Mouse (Mus musculus) gastrocnemius, postnatal 25 days (tissue): ENCODE measurements around the gene Dnajb12. TPM values are rescaled to one million over a fixed set of nuclear protein-coding genes. Genes with fewer than 3 reads are reported as not detected.

Experiments used
- DNase-seq: peaks from one replicate; pipeline ENCODE4 v3.0.0; 2022
- long read RNA-seq, 2 experiments: library from polyadenylated mRNA; stranded (forward); transcript quantifications; one replicate each; pipeline ENCODE4 v2.0.0; 2021
- total RNA-seq, 2 experiments: library from RNA; stranded (reverse); gene quantifications; 1 replicate in 1 of 2; 2 replicates in 1 of 2; pipeline ENCODE4 v1.2.3; 2021

Gene Dnajb12
- total RNA-seq, result 10 to 100 TPM; 49.4 to 49.8 TPM
- long read RNA-seq, experiment 1, transcript Dnajb12-205 (9 exons, 3,041 nt), result major isoform, 19 of 74 reads
- long read RNA-seq, experiment 1, transcript Dnajb12-201 (9 exons, 2,238 nt), result minor isoform, 9 of 74 reads
- long read RNA-seq, experiment 1, transcript Dnajb12-204 (9 exons, 3,070 nt), result minor isoform, 11 of 74 reads
- long read RNA-seq, experiment 1, partial matches to known transcripts, result 30 of 74 reads
- long read RNA-seq, experiment 1, other reads (novel, unspliced or antisense), result 5 of 74 reads
- long read RNA-seq, experiment 2, transcript Dnajb12-205 (9 exons, 3,041 nt), result major isoform, 38 of 125 reads
- long read RNA-seq, experiment 2, transcript Dnajb12-204 (9 exons, 3,070 nt), result minor isoform, 34 of 125 reads
- long read RNA-seq, experiment 2, transcript Dnajb12-201 (9 exons, 2,238 nt), result minor isoform, 16 of 125 reads
- long read RNA-seq, experiment 2, partial matches to known transcripts, result 9 of 125 reads
- long read RNA-seq, experiment 2, other reads (novel, unspliced or antisense), result 28 of 125 reads

GRCm38 (mm10) chr10:59879255-59880028, at the start of gene Dnajb12:
TSS of gene Dnajb12 (plus strand) at chr10:59879556.
- DNase-seq, result peak; percentile 93

DNA sequence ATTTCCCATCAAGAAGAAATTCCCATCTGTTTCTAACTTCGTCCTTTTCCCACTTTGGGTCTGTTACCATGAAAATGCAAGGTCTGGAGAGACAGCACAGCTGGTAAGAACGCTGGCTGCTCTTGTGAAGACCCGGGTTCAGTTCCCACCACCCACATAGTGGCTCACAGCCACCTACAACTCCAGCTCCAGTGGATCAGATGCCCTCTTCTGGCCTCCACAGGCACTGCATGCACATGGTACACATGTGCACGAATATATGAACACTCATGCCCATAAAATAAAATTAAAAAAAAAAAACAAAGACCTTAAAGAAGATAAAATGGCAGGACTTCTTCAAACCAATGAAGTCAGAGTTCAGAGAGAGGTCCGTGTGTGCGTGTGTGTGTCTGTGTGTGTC, 49.5 kb upstream of the Dnajb12 start:
- no peak for DNase-seq

- no peak for DNase-seq
Measured at GRCm38 (mm10) chr10:59831950-59832349, 47.4 kb upstream of the Dnajb12 start.

- DNase-seq, result no peak
Measured at GRCm38 (mm10) chr10:59835301-59836155, 43.8 kb upstream of the Dnajb12 start.

DNA sequence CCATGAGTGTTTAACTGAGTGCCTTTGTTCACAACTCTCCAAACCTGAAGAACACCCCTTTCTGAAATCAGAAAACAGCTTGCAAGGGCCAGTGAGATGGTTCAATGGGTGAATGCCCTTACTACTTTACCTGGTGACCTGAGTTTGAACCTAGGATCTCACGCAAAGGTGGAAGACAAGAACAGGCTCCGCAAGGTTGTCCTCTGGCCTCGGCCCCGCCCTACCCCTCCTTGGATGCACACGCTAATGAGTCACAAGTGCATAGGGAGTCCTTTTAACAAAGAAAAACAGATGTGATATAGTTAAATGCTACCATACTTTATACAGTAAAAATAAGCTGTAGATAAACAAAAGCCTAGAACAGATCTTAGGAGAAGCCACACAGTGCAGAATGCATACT, 41.9 kb upstream of the Dnajb12 start:
- DNase-seq, result no peak

- no peak for DNase-seq
Measured at GRCm38 (mm10) chr10:59841434-59841833, 37.9 kb upstream of the Dnajb12 start.

DNA sequence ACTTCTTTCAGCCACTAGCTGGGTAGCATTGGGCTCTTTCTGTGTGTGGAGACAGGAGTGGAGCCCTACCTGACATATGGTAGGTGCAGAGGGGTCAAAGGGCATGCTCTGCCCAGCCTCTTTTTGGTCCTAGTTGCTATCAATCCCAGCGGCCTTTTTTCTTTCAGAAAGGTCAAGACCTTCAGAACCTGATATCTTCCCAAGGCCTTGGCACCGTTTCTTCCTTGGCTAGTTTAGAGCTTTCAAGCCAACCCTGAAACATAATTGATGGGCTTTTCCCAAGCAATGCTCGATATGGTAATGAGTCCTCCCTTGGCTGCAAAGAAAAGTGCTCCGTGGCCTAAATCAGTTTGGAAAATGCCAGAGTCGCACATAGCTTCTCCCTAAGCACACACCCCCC, 36.2 kb upstream of the Dnajb12 start:
- DNase-seq, result no peak

DNA sequence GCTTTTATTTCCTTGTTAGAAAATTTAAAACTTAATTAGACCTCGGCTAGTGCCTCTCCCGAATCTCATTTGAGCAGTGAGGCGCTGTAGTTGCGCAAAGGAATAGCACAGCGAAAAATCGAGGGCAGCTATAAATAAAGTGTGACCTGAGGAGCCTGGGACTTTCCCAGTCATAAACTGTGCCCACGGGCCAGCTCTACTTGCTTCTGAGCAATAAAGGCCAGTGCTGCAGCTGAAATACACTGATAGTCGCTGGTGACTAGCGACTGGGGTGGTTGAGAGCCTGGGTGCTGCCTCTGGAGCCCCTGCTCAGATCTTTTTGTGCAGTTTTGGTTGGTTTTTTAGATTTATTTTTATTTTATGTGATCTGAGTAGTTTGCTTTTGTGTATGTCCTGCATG, 34.7 kb upstream of the Dnajb12 start:
- DNase-seq, result peak; percentile 43

DNA sequence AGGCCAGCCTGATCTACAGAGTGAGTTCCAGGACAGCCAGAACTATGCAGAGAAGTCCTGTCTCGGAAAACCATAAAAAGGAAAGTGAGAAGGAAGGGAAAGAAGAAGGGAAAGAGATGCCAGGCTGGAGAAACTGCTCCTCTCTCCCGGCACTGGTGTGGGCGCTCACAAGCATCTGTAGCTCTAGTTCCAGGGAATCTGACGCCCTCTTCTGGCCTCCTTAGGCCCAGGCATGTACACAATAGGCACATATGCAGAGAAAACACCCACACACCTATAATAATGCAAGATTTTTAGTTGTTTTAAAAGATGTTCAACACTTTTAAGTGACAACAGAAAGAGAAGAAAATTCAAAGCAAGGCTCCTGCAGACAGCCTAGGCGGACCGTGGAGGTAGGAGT, 32.9 kb upstream of the Dnajb12 start:
- DNase-seq, result no peak

GRCm38 (mm10) chr10:59848079-59848877, 31.1 kb upstream of the Dnajb12 start:
- no peak for DNase-seq

DNA sequence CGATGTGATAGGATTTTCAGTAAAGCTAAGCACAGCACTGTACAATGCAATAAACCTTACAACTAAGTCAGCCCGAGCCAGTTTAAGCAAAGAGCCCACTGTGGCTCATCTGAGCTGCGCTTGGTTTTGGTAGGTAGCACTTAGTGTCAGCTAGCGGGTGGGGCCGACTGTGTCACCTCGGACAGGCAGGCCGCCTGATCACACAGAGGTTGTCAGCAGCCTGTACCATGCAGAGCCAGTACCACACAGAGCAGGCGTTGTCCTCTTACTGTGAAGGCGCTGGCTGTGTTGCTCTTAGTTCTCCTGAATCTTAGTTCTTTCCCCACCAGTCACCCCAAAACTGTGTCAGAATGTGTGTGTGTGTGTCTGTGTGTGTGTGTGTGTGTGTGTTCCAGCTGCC, 30.4 kb upstream of the Dnajb12 start:
- no peak for DNase-seq

GRCm38 (mm10) chr10:59849371-59849770, 30.0 kb upstream of the Dnajb12 start:
- DNase-seq, result no peak

- no peak for DNase-seq
Measured at GRCm38 (mm10) chr10:59857157-59857556, 22.2 kb upstream of the Dnajb12 start.

- DNase-seq, result no peak
Measured at GRCm38 (mm10) chr10:59860684-59861083, 18.7 kb upstream of the Dnajb12 start.

- DNase-seq, result no peak
Measured at GRCm38 (mm10) chr10:59861201-59861600, 18.2 kb upstream of the Dnajb12 start.

- no peak for DNase-seq
Measured at GRCm38 (mm10) chr10:59862816-59863440, 16.4 kb upstream of the Dnajb12 start.

- DNase-seq, result no peak
Measured at GRCm38 (mm10) chr10:59863620-59864019, 15.7 kb upstream of the Dnajb12 start.

DNA sequence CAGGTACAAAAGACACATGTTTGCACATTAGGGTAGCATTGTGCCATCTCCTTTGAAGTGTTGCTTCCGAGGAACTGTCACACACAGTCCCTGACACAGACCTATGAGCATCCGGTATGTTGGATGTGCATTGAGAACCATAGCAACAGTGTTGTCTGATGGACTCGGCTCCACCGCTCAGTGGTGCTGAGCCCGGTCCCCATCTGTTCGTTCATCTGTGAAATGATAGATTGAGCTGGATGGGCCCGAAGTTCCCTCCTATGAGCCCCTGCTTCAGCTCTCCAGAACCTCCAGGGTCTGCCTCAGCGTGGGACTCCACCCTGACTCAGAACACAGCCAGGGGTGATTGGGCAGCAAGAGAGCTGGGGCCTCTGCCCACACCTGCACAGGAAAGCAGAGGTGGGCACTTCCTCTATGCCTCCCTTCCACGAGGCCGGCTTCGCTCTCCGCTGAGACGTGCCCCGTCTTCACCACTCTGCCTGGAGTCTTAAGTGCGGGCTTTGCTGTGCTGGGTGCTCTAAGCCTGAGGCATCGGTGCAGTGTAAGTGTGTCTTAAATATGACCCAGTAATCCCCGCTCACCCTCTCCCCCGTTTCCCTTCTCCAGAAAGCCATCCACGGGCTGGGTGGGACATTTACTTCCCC, 15.0 kb upstream of the Dnajb12 start:
- DNase-seq, result no peak

DNA sequence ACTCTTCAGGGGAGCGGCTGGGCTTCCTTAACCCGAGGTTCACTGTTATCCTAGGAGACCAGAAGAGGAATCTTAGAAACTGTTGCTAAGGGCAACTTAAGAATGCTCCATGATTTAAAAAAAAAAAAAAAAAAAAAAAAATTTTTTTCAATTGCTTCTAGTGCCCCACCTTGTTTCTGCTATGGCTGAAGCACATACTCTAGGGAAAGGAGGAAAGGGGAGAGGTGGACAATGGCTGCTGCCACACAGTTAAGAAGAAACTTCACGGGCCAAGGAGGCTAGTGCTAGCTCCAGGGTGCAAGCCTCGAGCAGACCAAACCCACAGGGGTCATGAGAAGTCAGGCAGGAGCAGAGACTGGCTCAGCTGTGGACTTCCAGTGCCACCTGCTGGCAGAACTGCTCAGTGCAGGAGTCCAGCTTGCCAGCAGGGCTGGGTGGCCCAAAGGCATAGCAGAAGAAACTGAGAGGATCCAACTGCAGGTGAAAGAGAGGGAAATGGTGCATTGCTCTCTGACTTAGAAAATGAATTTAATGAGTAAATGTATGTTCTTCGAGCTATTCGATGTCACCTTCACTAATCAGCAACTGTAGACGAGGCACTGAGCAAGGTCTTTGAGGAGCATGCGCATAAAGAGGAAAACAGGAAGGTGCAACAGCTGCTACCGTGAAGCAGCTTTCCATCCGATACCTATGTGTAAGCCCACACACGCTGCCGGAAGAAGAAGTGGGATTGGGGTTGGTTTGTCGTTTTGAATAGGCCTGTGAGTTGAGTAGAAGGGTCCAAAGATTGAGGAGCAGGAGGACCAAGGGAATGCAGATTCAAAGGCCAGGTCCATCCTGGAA, 14.3 kb upstream of the Dnajb12 start:
- peak; percentile 76 for DNase-seq
